Mouse (Mus musculus) limb, embryonic 10.5 days (tissue): ENCODE results near the gene Tnni1. TPM values are rescaled to one million over a fixed set of nuclear protein-coding genes. Genes with fewer than 3 reads are reported as not detected.
A peak's percentile ranks its signal among the peaks of the same experiment; 100 is the strongest.

Experiments
- DNase-seq: peaks from one replicate; pipeline ENCODE4 v3.0.0-alpha.2; 2017; ENCODE audit warnings: low spot score
- H3K27ac ChIP-seq: fragments of 300-500 bp; sonication (generic); 2 replicates; pipeline ENCODE4 v1.5.1; 2016; ENCODE audit warnings: mild to moderate bottlenecking
- H3K27me3 ChIP-seq: fragments of 300-500 bp; sonication (generic); 2 replicates; pipeline ENCODE4 v1.6.1; 2016; ENCODE audit warnings: low read depth, mild to moderate bottlenecking; ENCODE audit not compliant: poor library complexity, severe bottlenecking
- H3K36me3 ChIP-seq: fragments of 300-500 bp; sonication (generic); 2 replicates; pipeline ENCODE4 v1.6.1; 2016; ENCODE audit warnings: mild to moderate bottlenecking, moderate library complexity
- H3K4me1 ChIP-seq: fragments of 300-500 bp; sonication (generic); 2 replicates; pipeline ENCODE4 v1.6.1; 2016
- H3K4me3 ChIP-seq: fragments of 300-500 bp; sonication (generic); 2 replicates; pipeline ENCODE4 v1.5.1; 2016; ENCODE audit warnings: mild to moderate bottlenecking, moderate library complexity
- H3K9me3 ChIP-seq: fragments of 300-500 bp; sonication (generic); replicated peaks from 2 replicates; pipeline ENCODE4 v1.6.1; 2016; ENCODE audit warnings: mild to moderate bottlenecking
- WGBS: fragments of 180-500 bp; shearing (Covaris S2); methylation state at CpG from one replicate; pipeline ENCODE4 v1.1.7; 2016; 5-methylcytosine and 5-hydroxymethylcytosine counted together
- polyA plus RNA-seq: library from polyadenylated mRNA; unstranded; fragments of >200 nt; fragmentation: Nextera tagmentation; extraction: Ambion mirVana; gene quantifications from 2 replicates; pipeline ENCODE4 v1.2.1, GENCODE M21; 2016

The Tnni1 gene
- polyA plus RNA-seq, result 8.3 and 12.7 TPM in 2 replicates

DNA sequence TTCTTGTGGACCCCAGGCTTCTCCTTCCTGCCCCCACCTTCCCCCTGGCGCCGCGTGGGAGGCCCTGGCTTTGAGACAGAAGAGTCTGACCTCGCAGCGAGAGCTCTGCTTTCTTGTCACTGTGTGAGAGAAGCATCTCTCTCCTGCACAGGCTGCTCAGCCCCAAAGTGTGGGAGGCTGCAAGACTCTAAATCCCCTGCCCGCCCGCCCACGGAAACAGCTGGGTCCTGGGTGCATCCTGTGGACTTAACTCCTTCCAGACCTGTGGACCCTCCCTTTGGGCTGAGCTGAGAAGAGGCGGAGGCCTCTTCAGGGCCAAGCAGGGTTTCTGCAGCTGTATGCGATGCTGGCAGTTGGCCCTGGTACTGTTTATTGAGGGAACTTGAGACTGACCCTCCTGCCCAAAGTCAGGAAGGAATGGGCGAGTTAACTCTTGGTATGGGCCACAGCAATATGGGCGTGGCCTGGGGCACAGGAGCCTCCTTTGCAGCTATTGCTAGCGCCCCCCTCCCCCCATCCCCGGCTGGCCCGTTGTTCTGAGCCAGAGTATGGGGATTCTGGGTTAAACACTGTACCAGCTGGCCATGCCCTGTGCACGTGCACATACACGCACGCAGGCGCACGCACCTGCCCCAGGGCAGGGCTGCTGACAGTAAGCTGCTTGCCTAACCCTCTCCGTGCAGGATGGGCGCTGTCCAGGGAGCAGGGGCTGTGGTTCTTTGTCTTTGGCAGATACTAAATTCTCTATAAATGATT lies at the start of gene Tnni1:
Gene Tnni1, plus strand, starts transcription at position 655 of the 756 bp plus-strand sequence.
- 0 out of 2 replicates have a peak within 1 kb of the TSS, but pooled peaks have one; percentile 0 for H3K4me3 ChIP-seq
- no peaks in the 10 kb centered on the region for H3K36me3 ChIP-seq
- H3K27me3 ChIP-seq, result peaks cover 6% of the 10 kb centered on the region; the same call in 1 of the 2 replicates
- WGBS, result 41% methylated on average over 22 of the region's 22 CpGs
- DNase-seq, result peak; percentile 48
- peak within 1 kb of the TSS; percentile 71 for H3K27ac ChIP-seq
- H3K9me3 ChIP-seq, result no peaks in the 10 kb centered on the region
- peaks cover 35% of the 10 kb centered on the region for H3K4me1 ChIP-seq

- no peak for DNase-seq
- H3K36me3 ChIP-seq, result no peaks in the 10 kb centered on the region
- WGBS, result 18% methylated on average over 4 of the region's 4 CpGs
- H3K27me3 ChIP-seq, result no peaks in the 10 kb centered on the region
- H3K9me3 ChIP-seq, result no peaks in the 10 kb centered on the region
- peak overlapping the region; percentile 70 for H3K4me3 ChIP-seq
- H3K27ac ChIP-seq, result peak overlapping the region; percentile 89
- H3K4me1 ChIP-seq, result peaks cover 64% of the 10 kb centered on the region
Observed at GRCm38 (mm10) chr1:135729821-135730220, 49.4 kb upstream of the Tnni1 start.

GRCm38 (mm10) chr1:135730296-135730695 lies 48.9 kb upstream of the Tnni1 start:
- WGBS, result 45% methylated on average over 3 of the region's 3 CpGs
- no peak for DNase-seq
- no peaks in the 10 kb centered on the region for H3K27me3 ChIP-seq
- peak overlapping the region; percentile 70 for H3K4me3 ChIP-seq
- H3K9me3 ChIP-seq, result no peaks in the 10 kb centered on the region
- peak overlapping the region; percentile 89 for H3K27ac ChIP-seq
- peaks cover 69% of the 10 kb centered on the region for H3K4me1 ChIP-seq
- no peaks in the 10 kb centered on the region for H3K36me3 ChIP-seq

- WGBS, result 67% methylated on average over 7 of the region's 7 CpGs
- Histone ChIP-seq H3K27ac (peak overlapping the region; percentile 78), H3K36me3 (no peaks in the 10 kb centered on the region), H3K27me3 (no peaks in the 10 kb centered on the region), H3K4me3 (no peak overlapping the region), H3K4me1 (peaks cover 80% of the 10 kb centered on the region), H3K9me3 (no peaks in the 10 kb centered on the region)
- no peak for DNase-seq
Observed at GRCm38 (mm10) chr1:135731393-135731792, 47.8 kb upstream of the Tnni1 start.

DNA sequence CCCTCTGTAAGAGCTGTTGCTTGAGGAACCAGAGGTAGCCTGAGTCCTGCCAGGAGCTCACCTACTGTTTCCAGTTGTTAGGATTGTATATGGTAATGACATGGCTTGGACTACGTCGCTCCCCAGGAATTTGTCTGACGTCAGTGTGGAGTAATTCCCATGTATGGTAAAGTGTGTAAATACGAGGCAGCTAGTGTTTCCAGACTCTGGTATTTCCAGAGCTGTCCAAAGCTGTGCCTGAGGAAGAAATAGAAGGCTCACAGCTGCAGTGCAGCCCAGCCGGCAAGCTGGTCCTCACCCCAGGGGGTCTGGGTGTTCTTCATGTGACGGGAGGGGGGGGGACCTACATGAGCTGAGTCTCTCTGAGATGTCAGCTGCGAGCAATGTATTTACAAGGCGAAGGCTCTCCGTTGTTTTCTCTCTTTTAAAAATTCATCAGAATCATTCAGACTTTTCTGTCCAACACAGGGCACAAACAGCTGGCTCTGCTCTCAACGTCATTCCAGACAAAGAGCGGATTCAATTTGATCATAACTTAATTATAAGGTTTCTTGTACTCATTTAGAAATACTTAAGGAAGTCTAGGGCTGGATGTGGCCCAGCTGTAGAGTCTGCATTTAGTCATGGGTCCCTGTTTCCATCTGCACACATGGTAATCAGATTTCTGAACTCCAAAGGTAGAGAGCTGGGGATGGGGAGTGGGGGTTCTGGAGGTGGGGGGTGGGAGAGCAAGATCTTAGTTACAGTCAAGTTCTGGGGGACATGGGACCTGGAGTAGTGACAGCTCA lies 47.1 kb upstream of the Tnni1 start:
- WGBS, result 44% methylated on average over 11 of the region's 11 CpGs
- Histone ChIP-seq H3K27ac (peak overlapping the region; percentile 78), H3K36me3 (no peaks in the 10 kb centered on the region), H3K27me3 (no peaks in the 10 kb centered on the region), H3K9me3 (no peaks in the 10 kb centered on the region), H3K4me1 (peaks cover 80% of the 10 kb centered on the region), H3K4me3 (no peak overlapping the region; the same call in 1 of the 2 replicates)
- DNase-seq, result peak; percentile 56

DNA sequence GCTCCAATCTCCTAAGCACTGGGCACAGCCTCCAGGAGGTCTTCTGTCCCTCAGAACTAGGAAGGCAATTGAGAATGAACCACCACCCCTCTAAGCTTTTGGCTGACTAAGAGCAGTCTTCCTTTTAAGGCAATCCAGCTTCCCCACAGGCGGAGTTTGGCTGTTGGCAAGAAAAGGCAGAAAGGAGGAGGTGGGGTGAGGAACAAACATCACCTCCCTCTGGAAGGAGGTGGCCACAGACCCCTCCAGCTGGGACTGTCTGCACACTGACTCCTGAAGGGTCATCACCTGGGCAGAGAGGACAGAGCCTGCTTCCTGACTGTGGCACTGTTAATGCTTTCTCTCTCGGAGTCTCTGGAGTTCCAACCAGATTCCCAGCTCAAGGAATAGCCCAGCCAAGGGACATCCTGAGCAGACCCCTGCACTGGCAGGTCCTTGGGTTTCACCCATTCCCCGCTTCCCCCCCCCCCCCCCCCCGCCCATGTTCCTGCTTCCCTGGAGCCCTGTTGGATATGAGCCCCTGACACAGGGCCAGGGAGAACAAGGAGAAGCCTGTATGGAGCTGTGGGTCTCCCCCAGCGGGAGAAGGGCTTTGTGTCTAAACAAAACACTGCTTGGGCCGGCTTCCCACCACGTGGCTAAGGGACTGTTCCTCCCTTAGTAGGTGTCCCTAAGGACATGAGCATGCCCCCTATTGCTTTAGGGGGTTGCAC lies 44.9 kb upstream of the Tnni1 start:
- H3K27ac ChIP-seq, result peak overlapping the region; percentile 78

GRCm38 (mm10) chr1:135735460-135735859 lies 43.8 kb upstream of the Tnni1 start:
- Histone ChIP-seq H3K4me1 (peaks cover 79% of the 10 kb centered on the region), H3K4me3 (no peak overlapping the region), H3K27me3 (no peaks in the 10 kb centered on the region), H3K9me3 (no peaks in the 10 kb centered on the region), H3K27ac (peak overlapping the region; percentile 78), H3K36me3 (no peaks in the 10 kb centered on the region)
- 17% methylated on average over 6 of the region's 6 CpGs for WGBS
- no peak for DNase-seq

More for the DNA sequence above, 44.9 kb upstream of the Tnni1 start:
- Histone ChIP-seq H3K4me3 (no peak overlapping the region), H3K27me3 (no peaks in the 10 kb centered on the region), H3K4me1 (peaks cover 82% of the 10 kb centered on the region), H3K36me3 (no peaks in the 10 kb centered on the region), H3K9me3 (no peaks in the 10 kb centered on the region)
- WGBS, result 49% methylated on average over 7 of the region's 7 CpGs
- no peak for DNase-seq

DNA sequence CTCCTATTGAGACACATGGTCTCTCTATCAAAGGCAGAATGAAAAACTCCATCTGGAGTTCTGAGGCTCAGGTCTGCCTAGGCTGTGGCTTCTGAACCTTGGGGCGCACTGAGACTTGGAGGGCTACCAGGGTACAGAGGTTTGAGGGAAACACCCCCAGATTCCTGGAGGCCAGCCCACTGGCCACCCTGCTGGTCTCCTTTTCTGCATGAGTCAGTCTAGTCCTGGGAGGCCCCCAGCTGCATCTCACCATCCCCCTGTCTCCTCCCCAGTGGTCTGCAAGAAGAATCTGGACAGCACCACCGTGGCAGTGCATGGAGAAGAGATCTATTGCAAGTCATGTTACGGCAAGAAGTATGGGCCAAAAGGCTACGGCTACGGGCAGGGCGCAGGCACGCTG lies 34.2 kb upstream of the Tnni1 start:
- Histone ChIP-seq H3K4me3 (no peak overlapping the region), H3K9me3 (no peaks in the 10 kb centered on the region), H3K27me3 (no peaks in the 10 kb centered on the region), H3K36me3 (peaks cover 45% of the 10 kb centered on the region), H3K27ac (0 out of 2 replicates have a peak overlapping the region, but pooled peaks have one; percentile 25), H3K4me1 (peaks cover 25% of the 10 kb centered on the region)
- 87% methylated on average over 7 of the region's 7 CpGs for WGBS
- no peak for DNase-seq

DNA sequence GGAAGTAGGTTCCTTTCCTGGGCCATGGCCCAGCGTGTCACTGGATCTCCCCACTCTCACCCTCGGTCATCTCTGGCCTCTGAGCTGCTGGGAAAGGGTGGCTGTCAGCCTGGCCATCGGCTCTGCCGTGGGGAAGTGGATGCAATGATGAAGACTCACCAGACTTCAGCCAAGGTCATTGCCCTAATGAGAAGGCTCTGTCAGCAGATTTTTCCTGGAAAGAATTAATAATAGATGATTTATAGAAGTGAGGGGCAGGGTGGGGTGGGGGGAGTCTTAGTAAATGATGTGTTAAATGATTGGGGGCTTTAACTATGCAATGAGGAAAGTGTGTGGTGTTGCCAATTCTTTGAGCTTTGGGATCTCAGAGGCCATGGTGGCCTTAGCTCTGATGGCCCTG lies 33.0 kb upstream of the Tnni1 start:
- DNase-seq, result no peak
- 65% methylated on average over 4 of the region's 4 CpGs for WGBS

DNA sequence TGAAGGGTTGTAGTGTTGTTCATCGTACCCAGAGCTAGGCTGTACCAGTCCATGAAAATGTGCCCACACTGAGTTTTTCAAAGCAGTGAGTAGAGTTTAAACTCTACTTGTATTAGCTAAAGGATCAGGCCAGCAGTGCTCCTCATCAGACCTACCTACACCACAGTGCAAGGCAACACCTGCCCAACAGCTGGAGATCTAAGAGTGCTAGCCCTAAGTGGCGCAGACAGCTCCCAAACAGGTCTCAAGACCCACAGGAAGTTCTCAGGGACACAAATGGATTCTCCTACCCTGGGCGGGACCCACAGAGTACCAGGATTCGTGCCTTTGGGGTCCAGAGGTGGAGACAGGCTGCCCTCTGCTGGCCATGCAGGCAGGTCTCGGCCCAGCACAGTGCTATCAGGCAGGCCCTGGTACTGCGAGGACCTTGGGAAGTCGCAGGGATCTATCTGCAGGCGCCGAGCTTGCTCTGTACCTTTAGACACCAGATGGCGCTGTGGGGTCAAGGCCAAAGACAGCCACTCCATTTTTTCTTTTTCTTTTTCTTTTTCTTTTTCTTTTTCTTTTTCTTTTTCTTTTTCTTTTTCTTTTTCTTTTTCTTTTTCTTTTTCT lies 26.4 kb upstream of the Tnni1 start:
- H3K27ac ChIP-seq, result peak overlapping the region; percentile 44
- peaks cover 40% of the 10 kb centered on the region for H3K36me3 ChIP-seq
- peaks cover 13% of the 10 kb centered on the region for H3K4me1 ChIP-seq
- 11% methylated on average over 10 of the region's 10 CpGs for WGBS
- H3K9me3 ChIP-seq, result no peaks in the 10 kb centered on the region
- peak; percentile 96 for DNase-seq
- no peak overlapping the region for H3K4me3 ChIP-seq
- 0 out of 2 replicates have a peak, but pooled peaks cover 3% of the 10 kb centered on the region for H3K27me3 ChIP-seq

More for the DNA sequence above, 33.0 kb upstream of the Tnni1 start:
- Histone ChIP-seq H3K36me3 (peaks cover 57% of the 10 kb centered on the region), H3K27me3 (no peaks in the 10 kb centered on the region), H3K9me3 (no peaks in the 10 kb centered on the region), H3K27ac (no peak overlapping the region), H3K4me1 (peaks cover 17% of the 10 kb centered on the region), H3K4me3 (no peak overlapping the region)

GRCm38 (mm10) chr1:135755287-135755686 lies 23.9 kb upstream of the Tnni1 start:
- Histone ChIP-seq H3K27me3 (0 out of 2 replicates have a peak, but pooled peaks cover 3% of the 10 kb centered on the region), H3K4me3 (no peak overlapping the region), H3K27ac (no peak overlapping the region), H3K4me1 (peaks cover 15% of the 10 kb centered on the region), H3K36me3 (peaks cover 20% of the 10 kb centered on the region), H3K9me3 (no peaks in the 10 kb centered on the region)
- DNase-seq, result no peak
- whole genome bisulfite sequencing, result 58% methylated on average over 9 of the region's 9 CpGs

DNA sequence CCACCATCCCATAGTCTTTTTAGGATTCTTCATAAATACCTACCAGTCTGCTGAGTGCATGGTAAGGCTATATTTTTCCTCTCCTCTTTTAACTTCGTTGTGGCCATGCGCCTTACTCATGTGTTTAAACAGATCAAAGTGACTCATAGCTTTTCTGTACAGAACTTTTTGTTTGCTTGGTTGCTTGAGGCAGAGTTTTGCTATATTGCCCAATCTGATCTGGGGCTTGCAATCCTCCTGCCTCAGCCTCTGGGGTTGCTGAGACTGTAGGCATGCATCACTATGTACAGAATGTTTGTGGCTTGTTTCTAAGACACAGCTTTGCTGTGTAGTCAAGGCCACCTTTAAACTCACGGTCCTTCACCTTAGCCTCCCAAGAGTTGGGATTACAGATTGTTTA lies 23.3 kb upstream of the Tnni1 start:
- Histone ChIP-seq H3K27me3 (0 out of 2 replicates have a peak, but pooled peaks cover 3% of the 10 kb centered on the region), H3K9me3 (no peaks in the 10 kb centered on the region), H3K4me1 (peaks cover 15% of the 10 kb centered on the region), H3K27ac (no peak overlapping the region), H3K36me3 (peaks cover 14% of the 10 kb centered on the region), H3K4me3 (no peak overlapping the region)
- 87% methylated on average over 3 of the region's 3 CpGs for WGBS
- no peak for DNase-seq
